Mouse (Mus musculus) urinary bladder, postnatal 36 days (tissue): ENCODE data around the gene Dact2.

ENCODE experiments used
- DNase-seq, 2 experiments: peaks; one replicate each; pipeline ENCODE4 v3.0.0; 2022; ENCODE audit warnings: low spot score in 2 of 2, mixed read lengths in 1 of 2

Dact2 gene

GRCm38 (mm10) chr17:14212796-14213195 lies 8.7 kb upstream of the Dact2 start:
- no peak for DNase-seq

- no peak for DNase-seq
Measured at GRCm38 (mm10) chr17:14207093-14207561, 3.0 kb upstream of the Dact2 start.

- peak; percentile 44 to 73 for DNase-seq
Measured at GRCm38 (mm10) chr17:14206062-14206461, 2.0 kb upstream of the Dact2 start.

- no peak for DNase-seq
Measured at GRCm38 (mm10) chr17:14205236-14205635, 1.1 kb upstream of the Dact2 start.

- peak; percentile 26 to 42 for DNase-seq
Measured at GRCm38 (mm10) chr17:14203121-14203941, 773 bp downstream of the Dact2 start.

- DNase-seq, result no peak
Measured at GRCm38 (mm10) chr17:14202291-14203030, 1.6 kb downstream of the Dact2 start.

- DNase-seq, result no peak
Measured at GRCm38 (mm10) chr17:14201281-14201787, 2.8 kb downstream of the Dact2 start.

GRCm38 (mm10) chr17:14200206-14200605 lies 3.9 kb downstream of the Dact2 start:
- DNase-seq, result no peak

- no peak for DNase-seq
Measured at GRCm38 (mm10) chr17:14199621-14200020, 4.5 kb downstream of the Dact2 start.

- DNase-seq, result no peak
Measured at GRCm38 (mm10) chr17:14192924-14193323, 11.2 kb downstream of the Dact2 start.

- no peak for DNase-seq
Measured at GRCm38 (mm10) chr17:14192432-14192831, 11.7 kb downstream of the Dact2 start.

GRCm38 (mm10) chr17:14188455-14188854 lies 15.6 kb downstream of the Dact2 start:
- no peak for DNase-seq

GRCm38 (mm10) chr17:14187096-14187495 lies 17.0 kb downstream of the Dact2 start:
- DNase-seq, result no peak

- no peak for DNase-seq
Measured at GRCm38 (mm10) chr17:14186176-14186575, 17.9 kb downstream of the Dact2 start.

GRCm38 (mm10) chr17:14184192-14184814 lies 19.8 kb downstream of the Dact2 start:
- DNase-seq, result no peak

GRCm38 (mm10) chr17:14183717-14184116 lies 20.4 kb downstream of the Dact2 start:
- DNase-seq, result no peak

- DNase-seq, result no peak
Measured at GRCm38 (mm10) chr17:14182860-14183259, 21.2 kb downstream of the Dact2 start.

- DNase-seq, result no peak
Measured at GRCm38 (mm10) chr17:14178911-14179310, 25.2 kb downstream of the Dact2 start.

GRCm38 (mm10) chr17:14178475-14178874 lies 25.6 kb downstream of the Dact2 start:
- no peak for DNase-seq

- DNase-seq, result no peak
Measured at GRCm38 (mm10) chr17:14178049-14178448, 26.1 kb downstream of the Dact2 start.

GRCm38 (mm10) chr17:14177018-14177417 lies 27.1 kb downstream of the Dact2 start:
- no peak for DNase-seq

GRCm38 (mm10) chr17:14175704-14176103 lies 28.4 kb downstream of the Dact2 start:
- no peak for DNase-seq
